Mouse (Mus musculus): ENCODE data around the gene Btnl1.

Gene Btnl1

GRCm38 (mm10) chr17:34384699-34385098 is 7.8 kb downstream of the Btnl1 start:
- no peak for DNase-seq (ENCODE audit: low spot score)

- DNase-seq (ENCODE audit: low spot score), result no peak
These were observed 9.7 kb downstream of the Btnl1 start for GRCm38 (mm10) chr17:34386656-34387055.

- no peak for DNase-seq (ENCODE audit: low spot score)
These were observed 11.6 kb downstream of the Btnl1 start for GRCm38 (mm10) chr17:34388513-34388912.

GRCm38 (mm10) chr17:34391507-34391906 is 14.6 kb downstream of the Btnl1 start:
- DNase-seq (ENCODE audit: low spot score), result no peak

GRCm38 (mm10) chr17:34392321-34392720 is 15.4 kb downstream of the Btnl1 start:
- no peak for DNase-seq (ENCODE audit: low spot score)

GRCm38 (mm10) chr17:34397357-34397756 is 20.4 kb downstream of the Btnl1 start:
- no peak for DNase-seq (ENCODE audit: low spot score)

GRCm38 (mm10) chr17:34398058-34398710 is 21.3 kb downstream of the Btnl1 start:
- peak; percentile 57 for DNase-seq (ENCODE audit: low spot score)

GRCm38 (mm10) chr17:34398711-34399393 is 21.9 kb downstream of the Btnl1 start, which contains the start of gene BC051142:
Gene BC051142 (plus strand): TSS chr17:34398820.
- peak; percentile 74 for DNase-seq (ENCODE audit: low spot score)

GRCm38 (mm10) chr17:34399394-34399715 is 22.4 kb downstream of the Btnl1 start:
- DNase-seq (ENCODE audit: low spot score), result no peak

GRCm38 (mm10) chr17:34411117-34411516 is 34.2 kb downstream of the Btnl1 start:
- peak; percentile 53 for DNase-seq (ENCODE audit: low spot score)

GRCm38 (mm10) chr17:34420014-34420413 is 43.1 kb downstream of the Btnl1 start:
- DNase-seq (ENCODE audit: low spot score), result no peak

GRCm38 (mm10) chr17:34427597-34427996 is 50.7 kb downstream of the Btnl1 start:
- no peak for DNase-seq (ENCODE audit: low spot score)

Measured in ovary, postnatal 14 days (tissue).